Mouse (Mus musculus) small intestine, adult 2 months (tissue): Measurements from ENCODE around the gene Tmem19.

Source experiments
- CTCF ChIP-seq: fragments of 200-500 bp; IDR thresholded peaks from 2 replicates; pipeline ENCODE4 v1.5.1; 2012; ENCODE audit warnings: low read depth, mild to moderate bottlenecking, control low read depth, inconsistent platforms, low read length, moderate library complexity, mixed read lengths; ENCODE audit not compliant: insufficient replicate concordance, insufficient read length; ENCODE audit errors: extremely low read depth
- POLR2A ChIP-seq: fragments of 200-500 bp; IDR thresholded peaks from 2 replicates; pipeline ENCODE4 v1.6.1; 2012; ENCODE audit warnings: low read depth, mild to moderate bottlenecking, control low read depth, inconsistent platforms, low read length, moderate library complexity

DNA sequence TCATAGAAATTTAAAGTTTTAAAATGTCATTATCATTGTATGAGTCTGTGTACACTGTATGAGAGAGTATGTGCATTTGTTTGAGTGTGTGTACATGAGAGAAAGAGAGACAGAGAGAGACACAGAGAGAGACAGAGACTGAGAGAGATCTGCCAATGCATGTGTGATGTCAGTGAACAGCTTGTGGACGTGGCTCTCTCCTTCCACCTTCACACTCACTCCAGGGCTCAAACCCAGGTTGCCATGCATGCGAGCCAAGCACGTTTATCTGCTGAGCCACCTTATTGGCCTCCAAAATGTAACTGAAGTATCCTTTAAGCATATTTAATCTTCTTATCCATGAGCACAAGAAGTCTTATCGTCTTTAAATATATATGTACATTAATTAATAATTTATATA lies 25.4 kb downstream of the Tmem19 start:
- TF ChIP-seq POLR2A (no peak), CTCF (no peak)
